In genomic region chr13:99239741-99240140, GRCm38 (mm10) we compare ENCODE assay signal across 9 mouse cellular contexts. TPM values are rescaled to one million over a fixed set of nuclear protein-coding genes. Genes with fewer than 3 reads are reported as not detected.
DNase-seq lines count a peak whose midpoint lies in the region; ATAC-seq and TF ChIP-seq lines count a peak whose summit lies in the region.
"Had no signal": no experiment of that assay in that cellular context is flagged by ENCODE, and none has a peak within 500 bp of the region (broad histone marks: within the 10 kb centered on the region; RNA-seq: fewer than 3 reads in every experiment).

No protein-coding gene starts in this region.

- no peaks in the 10 kb centered on the region for H3K27me3 ChIP-seq in heart, adult 2 months (ENCODE audit: control insufficient read depth, insufficient read depth, low read length)
- no peaks in the 10 kb centered on the region for H3K27me3 ChIP-seq in liver, adult 2 months (ENCODE audit: control insufficient read depth, insufficient read depth, low read length)
- H3K27me3 ChIP-seq in heart, embryonic 16.5 days (ENCODE audit: control insufficient read depth, insufficient read depth, low read length) = no peaks in the 10 kb centered on the region
- H3K27me3 ChIP-seq in neural tube, embryonic 15.5 days (replicated peaks) = no peaks in the 10 kb centered on the region

- H3K4me2 ChIP-seq in heart, embryonic 16.5 days (ENCODE audit: low read depth, low read length) = no peak overlapping the region
- no peak overlapping the region for H3K4me2 ChIP-seq in neural tube, embryonic 15.5 days

- TF ChIP-seq POLR2A in heart, adult 2 months (IDR thresholded peaks at IDR 0.05; ENCODE audit: insufficient read depth, low read depth, low read length) = no peak
- no peak for TF ChIP-seq POLR2A in liver, adult 2 months (IDR thresholded peaks at IDR 0.05; ENCODE audit: extremely low read depth, insufficient read depth, low read length)

- DNase-seq in heart, adult 2 months = no peak
- DNase-seq in heart, adult 9 months (ENCODE audit: low spot score in 2 of 2) = no peak
- DNase-seq in liver, adult 2 months (ENCODE audit: extremely low read depth, low read depth, low spot score) = no peak
- DNase-seq in liver = no peak
- no peak for DNase-seq in spleen, adult 12 weeks (ENCODE audit: low spot score)
- DNase-seq in gastrocnemius, postnatal 25 days = no peak
- DNase-seq: adrenal gland, postnatal 36 days had no signal

- no peak for TF ChIP-seq CTCF in heart, adult 2 months (IDR thresholded peaks at IDR 0.05)
- no peak for TF ChIP-seq CTCF in liver, adult 2 months (IDR thresholded peaks at IDR 0.05; ENCODE audit: low read depth, low read length)

- WGBS in heart, adult 2 months = 45% methylated on average over 6 of the region's 6 CpGs
- WGBS in liver, adult 2 months = 72% methylated on average over 6 of the region's 6 CpGs
- WGBS in heart, embryonic 16.5 days = 27% methylated on average over 6 of the region's 6 CpGs
- WGBS in neural tube, embryonic 15.5 days = 21% methylated on average over 6 of the region's 6 CpGs

- H3K9me3 ChIP-seq in heart, embryonic 16.5 days (replicated peaks; ENCODE audit: control insufficient read depth, low read length) = no peaks in the 10 kb centered on the region
- no peaks in the 10 kb centered on the region for H3K9me3 ChIP-seq in neural tube, embryonic 15.5 days (replicated peaks)

- TF ChIP-seq EP300 in heart, adult 2 months (IDR thresholded peaks at IDR 0.05; ENCODE audit: insufficient read depth, low read depth, low read length) = no peak

- peak overlapping the region; percentile 2; the same call in 1 of the 2 replicates for H3K4me3 ChIP-seq in heart, adult 2 months
- no peak overlapping the region for H3K4me3 ChIP-seq in liver, adult 2 months (ENCODE audit: insufficient read depth, low read depth, low read length)
- no peak overlapping the region for H3K4me3 ChIP-seq in heart, embryonic 16.5 days (ENCODE audit: low read length)
- no peak overlapping the region for H3K4me3 ChIP-seq in neural tube, embryonic 15.5 days (replicated peaks)

- peaks cover 46% of the 10 kb centered on the region for H3K4me1 ChIP-seq in heart, adult 2 months (ENCODE audit: control insufficient read depth, insufficient read depth, low read length)
- H3K4me1 ChIP-seq in liver, adult 2 months (ENCODE audit: control insufficient read depth, insufficient read depth, low read length) = peaks cover 2% of the 10 kb centered on the region
- H3K4me1 ChIP-seq in heart, embryonic 16.5 days (ENCODE audit: control insufficient read depth, insufficient read depth, low read length) = peaks cover 50% of the 10 kb centered on the region
- H3K4me1 ChIP-seq in neural tube, embryonic 15.5 days = peaks cover 14% of the 10 kb centered on the region

- intact Hi-C loops in heart, adult 2 months (cut with DNase I) = loop anchor here (1.0 to 5.0 kb wide), 3 partner anchors 15 to 112 kb away; no protein-coding TSS in a partner anchor

- H3K36me3 ChIP-seq in heart, adult 2 months (ENCODE audit: control insufficient read depth, insufficient read depth, low read length) = peaks cover 49% of the 10 kb centered on the region
- H3K36me3 ChIP-seq in liver, adult 2 months (ENCODE audit: control insufficient read depth, insufficient read depth, low read length) = no peaks in the 10 kb centered on the region
- no peaks in the 10 kb centered on the region for H3K36me3 ChIP-seq in heart, embryonic 16.5 days (ENCODE audit: control insufficient read depth, insufficient read depth)
- no peaks in the 10 kb centered on the region for H3K36me3 ChIP-seq in neural tube, embryonic 15.5 days

- no peak for ATAC-seq in heart, embryonic 16.5 days (replicated peaks; ENCODE audit: extremely low read depth, insufficient read depth, low FRiP score)
- ATAC-seq in neural tube, embryonic 15.5 days (ENCODE audit: low FRiP score) = no peak

- no peaks in the 10 kb centered on the region for H3K79me2 ChIP-seq in heart, adult 2 months (replicated peaks; ENCODE audit: control insufficient read depth, insufficient read depth, low read length)
- no peaks in the 10 kb centered on the region for H3K79me2 ChIP-seq in liver, adult 2 months (ENCODE audit: control insufficient read depth, insufficient read depth, low read length)

- H3K27ac ChIP-seq in heart, adult 2 months = peak overlapping the region; percentile 98
- H3K27ac ChIP-seq in liver, adult 2 months (replicated peaks; ENCODE audit: insufficient read depth, low read depth, low read length) = peak overlapping the region; percentile 90
- peak overlapping the region; percentile 93 for H3K27ac ChIP-seq in heart, embryonic 16.5 days (ENCODE audit: low read length)
- H3K27ac ChIP-seq in neural tube, embryonic 15.5 days (replicated peaks) = 0 out of 2 replicates have a peak overlapping the region, but pooled peaks have one; percentile 66

- 0 out of 2 replicates have a peak overlapping the region, but pooled peaks have one; percentile 11 for H3K9ac ChIP-seq in heart, adult 2 months (ENCODE audit: low read depth, low read length)
- no peak overlapping the region for H3K9ac ChIP-seq in liver, adult 2 months (ENCODE audit: low read depth, low read length)
- H3K9ac ChIP-seq in heart, embryonic 16.5 days (ENCODE audit: low read length) = no peak overlapping the region; the same call in 1 of the 2 replicates
- H3K9ac ChIP-seq in neural tube, embryonic 15.5 days (replicated peaks) = no peak overlapping the region

RNA-seq across cellular contexts. Expression of gene Zfp366, which starts 55.1 kb away (rescaled TPM):
- total RNA-seq in heart, adult 2 months (2021) = 10 to 100 TPM in 1 of 2 experiments, 1 to 10 TPM in 1; 9.7 to 14.4 TPM
- polyA plus RNA-seq in heart, adult 2 months (2012; rRNA removed) = 5.0 and 7.8 TPM in 2 replicates
- total RNA-seq in liver, adult 2 months (2014; rRNA removed) = 0.74 and 1.1 TPM in 2 replicates
- polyA plus RNA-seq in liver, adult 2 months (2012; rRNA removed) = 0.47 and 0.56 TPM in 2 replicates
- polyA plus RNA-seq in heart, embryonic 16.5 days (2015; fragmentation: Nextera tagmentation; extraction: Ambion mirVana) = 0.66 and 0.75 TPM in 2 replicates
- 0.87 and 0.89 TPM in 2 replicates for polyA plus RNA-seq in neural tube, embryonic 15.5 days (2015; fragmentation: Nextera tagmentation; extraction: Ambion mirVana)
- total RNA-seq in gastrocnemius, postnatal 25 days (2021) = 1 to 10 TPM; 3.4 to 3.9 TPM
